Mouse (Mus musculus): Measurements from ENCODE around the gene Pigk. TPM values are rescaled to one million over a fixed set of nuclear protein-coding genes. Genes with fewer than 3 reads are reported as not detected.
A peak's percentile ranks its signal among the peaks of the same experiment; 100 is the strongest.

Pigk gene
- polyA plus RNA-seq, 1 experiment from 2014 or later, result 37.1 TPM

DNA sequence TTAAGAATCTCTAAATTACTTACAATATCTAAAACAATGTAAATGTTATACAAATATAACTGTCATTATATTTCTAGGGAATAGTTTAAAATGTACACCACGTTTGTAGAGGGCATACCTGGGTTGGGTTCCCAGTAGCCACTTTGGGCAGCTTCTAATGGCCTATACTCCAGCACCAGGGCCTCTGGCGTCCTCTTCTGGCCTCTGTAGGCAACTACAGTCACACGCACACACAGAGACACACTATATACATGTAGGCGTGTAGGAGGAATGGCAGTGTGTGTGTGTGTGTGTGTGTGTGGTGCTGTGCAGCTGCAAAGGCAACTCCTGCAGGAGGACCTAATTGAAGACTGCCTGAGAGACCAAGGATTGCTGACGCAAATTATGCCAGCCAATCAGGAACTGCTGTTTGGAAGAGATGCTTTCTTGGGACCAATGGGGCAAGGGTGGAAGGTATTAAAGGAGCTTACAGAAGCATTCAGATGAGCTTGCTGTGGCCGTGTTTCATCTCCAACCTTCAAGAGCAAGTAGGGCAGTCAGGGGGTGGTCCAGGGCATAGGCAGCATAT, 161.9 kb downstream of the Pigk start:
- 75% methylated on average over 6 of the region's 6 CpGs for WGBS

DNA sequence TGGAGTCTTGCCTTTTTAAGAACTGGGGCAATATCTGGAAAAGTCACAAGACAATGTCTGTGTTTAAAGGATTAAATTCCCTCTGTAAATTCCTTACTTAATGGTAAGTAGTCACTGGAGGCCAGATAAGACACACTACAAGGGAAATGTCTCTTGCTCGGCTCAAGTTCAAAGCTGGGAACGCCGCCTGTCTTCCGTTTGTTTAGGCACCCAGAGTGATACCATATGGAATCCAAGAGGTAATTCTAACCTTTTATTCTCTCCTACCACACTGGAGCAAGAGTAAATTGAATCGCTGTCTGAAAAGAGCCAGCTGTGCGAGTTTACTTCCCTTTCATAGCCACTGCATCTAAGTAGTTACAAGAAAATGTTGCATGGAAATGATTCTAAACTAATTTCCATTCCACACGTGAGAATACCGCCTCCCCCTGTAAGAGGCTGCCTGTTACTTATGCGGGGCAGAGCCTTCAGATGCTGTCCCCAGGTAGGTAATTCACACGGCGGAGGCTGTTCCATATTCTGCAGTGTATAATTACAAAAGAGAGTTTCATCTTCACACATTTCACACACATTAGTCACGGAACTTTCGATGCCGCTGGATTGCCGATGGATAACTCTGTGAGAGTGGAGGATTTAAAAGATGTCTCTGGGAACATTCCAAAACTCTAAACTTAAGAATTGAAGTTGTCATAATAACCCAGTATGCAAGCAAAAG, 166.4 kb downstream of the Pigk start:
- Histone ChIP-seq H3K4me2 (0 out of 2 replicates have a peak overlapping the region, but pooled peaks have one; percentile 3), H3K9me3 (no peaks in the 10 kb centered on the region), H3K4me3 (no peak overlapping the region), H3K27me3 (replicated peaks) (no peaks in the 10 kb centered on the region), H3K4me1 (peaks cover 22% of the 10 kb centered on the region), H3K9ac (no peak overlapping the region), H3K36me3 (no peaks in the 10 kb centered on the region), H3K27ac (replicated peaks) (no peak overlapping the region)
- 58% methylated on average over 15 of the region's 15 CpGs for WGBS
- ATAC-seq (ENCODE audit: extremely low read depth, insufficient number of reproducible peaks, low FRiP score, low TSS enrichment), result no peak

More for the DNA sequence above, 161.9 kb downstream of the Pigk start:
- ATAC-seq (ENCODE audit: extremely low read depth, insufficient number of reproducible peaks, low FRiP score, low TSS enrichment), result no peak
- Histone ChIP-seq H3K9ac (no peak overlapping the region), H3K36me3 (no peaks in the 10 kb centered on the region), H3K4me2 (no peak overlapping the region), H3K4me1 (no peaks in the 10 kb centered on the region; the same call in 1 of the 2 replicates), H3K27ac (replicated peaks) (no peak overlapping the region), H3K4me3 (no peak overlapping the region), H3K27me3 (replicated peaks) (no peaks in the 10 kb centered on the region), H3K9me3 (no peaks in the 10 kb centered on the region)

DNA sequence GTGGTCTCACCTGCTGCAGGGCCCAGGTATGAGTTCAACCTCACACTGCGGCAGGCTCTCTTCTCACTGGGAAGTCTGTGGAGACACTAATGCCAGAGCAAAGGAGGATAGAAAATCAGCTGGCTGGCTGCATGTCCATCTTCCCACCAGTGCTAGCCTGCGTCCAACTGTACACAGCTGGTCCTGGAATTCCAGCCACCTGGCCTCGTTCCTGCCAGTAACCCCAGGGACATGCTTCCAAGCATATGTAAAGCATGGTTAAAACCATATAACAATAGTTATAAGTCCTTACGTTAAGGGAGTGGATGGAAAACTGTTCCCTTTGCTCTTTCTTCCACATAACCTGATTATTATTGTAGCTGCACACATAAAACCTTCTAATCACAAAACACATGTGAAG, 167.8 kb downstream of the Pigk start:
- no peaks in the 10 kb centered on the region for H3K27me3 ChIP-seq (replicated peaks)
- H3K36me3 ChIP-seq, result no peaks in the 10 kb centered on the region
- no peak overlapping the region for H3K4me3 ChIP-seq
- peaks cover 24% of the 10 kb centered on the region for H3K4me1 ChIP-seq
- no peak overlapping the region for H3K27ac ChIP-seq (replicated peaks)
- 76% methylated on average over 4 of the region's 4 CpGs for WGBS
- H3K4me2 ChIP-seq, result no peak overlapping the region
- no peak overlapping the region for H3K9ac ChIP-seq
- no peak for ATAC-seq (ENCODE audit: extremely low read depth, insufficient number of reproducible peaks, low FRiP score, low TSS enrichment)
- no peaks in the 10 kb centered on the region for H3K9me3 ChIP-seq

DNA sequence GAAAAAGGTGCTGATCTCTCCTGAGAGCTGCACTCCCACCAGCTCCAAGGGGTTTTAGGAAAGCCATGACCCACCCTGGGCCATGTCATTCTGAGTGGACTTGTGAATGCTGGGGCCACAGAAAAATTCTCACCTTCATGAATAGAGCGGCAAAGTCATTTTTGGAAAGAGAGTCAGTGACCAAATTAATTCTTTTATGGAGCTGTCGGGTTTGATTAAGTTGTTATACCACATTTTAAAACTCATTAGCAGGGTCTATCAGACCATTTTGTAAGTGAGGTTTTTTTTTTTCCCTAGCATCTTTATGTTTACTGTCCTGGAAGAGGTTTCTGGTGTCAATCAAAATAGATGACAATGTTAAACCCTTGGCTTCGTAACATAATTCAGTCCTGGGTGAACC, 169.7 kb downstream of the Pigk start:
- WGBS, result 70% methylated on average over 3 of the region's 3 CpGs
- Histone ChIP-seq H3K9ac (no peak overlapping the region), H3K27me3 (replicated peaks) (no peaks in the 10 kb centered on the region), H3K27ac (replicated peaks) (no peak overlapping the region), H3K36me3 (no peaks in the 10 kb centered on the region), H3K4me2 (no peak overlapping the region), H3K9me3 (no peaks in the 10 kb centered on the region), H3K4me1 (peaks cover 24% of the 10 kb centered on the region), H3K4me3 (no peak overlapping the region)
- no peak for ATAC-seq (ENCODE audit: extremely low read depth, insufficient number of reproducible peaks, low FRiP score, low TSS enrichment)

DNA sequence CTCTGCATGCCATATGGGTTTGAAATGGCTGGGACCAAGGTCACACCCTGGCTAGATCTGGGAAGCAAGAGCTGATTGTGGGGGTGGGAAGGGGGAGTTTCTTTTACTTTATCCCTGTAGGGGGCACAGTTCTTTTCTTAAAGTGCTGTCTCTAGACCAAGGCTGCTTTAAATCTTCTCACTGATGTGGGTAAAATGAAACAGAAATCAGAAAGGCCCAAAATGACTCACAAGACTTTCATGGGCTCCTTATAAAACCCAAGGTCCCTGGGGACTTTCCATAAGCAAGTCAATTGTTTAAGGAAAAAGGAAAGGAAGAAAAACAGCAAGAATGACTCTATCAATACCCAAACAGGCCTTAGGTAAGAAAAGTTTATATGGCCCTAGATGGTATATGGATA, 172.8 kb downstream of the Pigk start:
- H3K27ac ChIP-seq (replicated peaks), result no peak overlapping the region
- peaks cover 20% of the 10 kb centered on the region for H3K4me1 ChIP-seq
- H3K9ac ChIP-seq, result no peak overlapping the region
- ATAC-seq (ENCODE audit: extremely low read depth, insufficient number of reproducible peaks, low FRiP score, low TSS enrichment), result no peak
- H3K27me3 ChIP-seq (replicated peaks), result no peaks in the 10 kb centered on the region
- H3K4me2 ChIP-seq, result no peak overlapping the region
- H3K9me3 ChIP-seq, result no peaks in the 10 kb centered on the region
- no peak overlapping the region for H3K4me3 ChIP-seq
- H3K36me3 ChIP-seq, result no peaks in the 10 kb centered on the region

DNA sequence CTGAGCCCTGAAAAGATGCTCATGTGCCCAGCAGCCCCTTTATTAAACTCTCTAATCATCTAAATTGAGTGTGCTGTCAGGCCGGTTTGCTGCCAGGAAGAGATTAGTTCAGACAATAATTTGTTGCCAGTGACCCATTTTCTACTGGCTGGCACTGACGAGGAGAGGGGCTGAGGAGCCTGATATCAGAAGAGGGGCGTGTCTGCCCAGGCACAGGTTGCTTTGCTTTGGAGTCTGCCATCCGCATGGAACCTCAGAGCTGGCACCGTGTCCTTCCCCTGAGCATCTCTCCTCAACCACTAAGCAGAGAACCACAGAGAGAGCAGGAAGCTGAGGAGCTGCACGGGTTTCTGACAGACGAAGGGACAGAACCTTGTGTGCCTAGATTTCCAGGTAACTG, 174.2 kb downstream of the Pigk start:
- Histone ChIP-seq H3K4me2 (no peak overlapping the region), H3K27me3 (replicated peaks) (no peaks in the 10 kb centered on the region), H3K4me3 (no peak overlapping the region), H3K9ac (no peak overlapping the region), H3K27ac (replicated peaks) (no peak overlapping the region), H3K36me3 (no peaks in the 10 kb centered on the region), H3K4me1 (peaks cover 20% of the 10 kb centered on the region), H3K9me3 (no peaks in the 10 kb centered on the region)
- 64% methylated on average over 7 of the region's 7 CpGs for WGBS
- ATAC-seq (ENCODE audit: extremely low read depth, insufficient number of reproducible peaks, low FRiP score, low TSS enrichment), result no peak

DNA sequence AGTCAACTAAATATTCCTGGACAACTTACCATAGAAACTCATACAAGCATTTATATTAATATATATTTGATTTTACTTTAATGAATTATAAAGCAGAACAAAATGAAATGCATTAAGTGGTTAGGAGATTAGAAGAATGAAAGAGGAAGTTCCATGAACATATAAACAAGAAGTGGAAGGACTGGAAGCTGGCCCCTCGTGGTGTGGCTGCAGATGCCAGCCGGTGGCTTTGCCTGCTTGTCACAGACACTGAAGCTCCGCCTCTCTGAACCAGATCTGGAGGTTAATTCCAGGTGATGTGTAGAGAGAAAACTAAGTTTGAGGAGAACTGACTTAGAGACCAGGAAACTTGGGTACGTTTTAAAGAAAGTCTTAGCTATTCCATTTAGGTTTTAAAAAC, 181.0 kb downstream of the Pigk start:
- no peak for ATAC-seq (ENCODE audit: extremely low read depth, insufficient number of reproducible peaks, low FRiP score, low TSS enrichment)
- Histone ChIP-seq H3K9me3 (no peaks in the 10 kb centered on the region), H3K36me3 (no peaks in the 10 kb centered on the region), H3K27me3 (replicated peaks) (no peaks in the 10 kb centered on the region), H3K27ac (replicated peaks) (no peak overlapping the region), H3K4me2 (no peak overlapping the region), H3K4me1 (no peaks in the 10 kb centered on the region), H3K9ac (no peak overlapping the region), H3K4me3 (no peak overlapping the region)
- 47% methylated on average over 4 of the region's 4 CpGs for WGBS

DNA sequence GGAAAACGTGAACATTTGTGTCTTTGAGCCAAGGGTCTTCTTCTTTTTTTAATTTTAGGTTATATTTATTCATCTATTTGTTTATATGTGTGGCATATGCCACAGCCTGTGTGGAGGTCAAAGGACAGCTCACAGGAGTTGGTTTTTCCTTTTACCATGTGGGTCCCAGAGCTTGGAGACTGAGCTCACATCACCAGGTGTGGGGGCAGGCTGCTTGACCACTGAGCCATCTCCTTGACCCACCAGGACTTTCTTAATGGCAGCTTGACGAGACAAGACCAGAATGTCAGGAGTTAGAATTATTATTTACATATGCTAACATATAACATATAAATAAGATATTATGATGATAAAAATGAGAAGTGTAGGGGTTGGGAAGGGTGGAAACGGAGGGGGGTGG, 182.2 kb downstream of the Pigk start:
- no peak for ATAC-seq (ENCODE audit: extremely low read depth, insufficient number of reproducible peaks, low FRiP score, low TSS enrichment)
- Histone ChIP-seq H3K36me3 (no peaks in the 10 kb centered on the region), H3K27me3 (replicated peaks) (no peaks in the 10 kb centered on the region), H3K4me2 (no peak overlapping the region), H3K27ac (replicated peaks) (no peak overlapping the region), H3K4me1 (no peaks in the 10 kb centered on the region), H3K4me3 (no peak overlapping the region), H3K9me3 (no peaks in the 10 kb centered on the region), H3K9ac (no peak overlapping the region)
- 63% methylated on average over 3 of the region's 3 CpGs for WGBS

DNA sequence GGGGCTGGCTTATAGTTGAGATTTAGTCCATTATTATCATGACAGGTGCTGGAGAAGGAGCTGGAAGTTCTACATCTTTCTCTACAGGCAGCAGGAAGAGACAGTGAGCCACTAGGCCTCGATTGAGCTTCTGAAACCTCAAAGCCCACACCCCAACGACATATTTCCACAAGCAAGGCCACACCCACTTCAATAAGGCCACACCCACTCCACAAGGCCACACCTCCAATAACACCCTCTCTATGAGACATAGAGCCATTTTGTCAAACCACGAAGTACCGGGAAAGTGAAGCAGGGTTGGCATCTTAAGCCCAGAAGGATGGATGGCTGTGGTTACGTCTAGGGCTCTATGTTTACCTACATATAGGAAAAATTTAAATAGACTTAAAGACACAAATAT, 183.3 kb downstream of the Pigk start:
- Histone ChIP-seq H3K4me2 (no peak overlapping the region), H3K4me1 (no peaks in the 10 kb centered on the region), H3K27ac (replicated peaks) (no peak overlapping the region), H3K27me3 (replicated peaks) (no peaks in the 10 kb centered on the region), H3K9me3 (no peaks in the 10 kb centered on the region), H3K36me3 (no peaks in the 10 kb centered on the region), H3K4me3 (no peak overlapping the region), H3K9ac (no peak overlapping the region)
- 75% methylated on average over 5 of the region's 5 CpGs for WGBS
- ATAC-seq (ENCODE audit: extremely low read depth, insufficient number of reproducible peaks, low FRiP score, low TSS enrichment), result no peak

DNA sequence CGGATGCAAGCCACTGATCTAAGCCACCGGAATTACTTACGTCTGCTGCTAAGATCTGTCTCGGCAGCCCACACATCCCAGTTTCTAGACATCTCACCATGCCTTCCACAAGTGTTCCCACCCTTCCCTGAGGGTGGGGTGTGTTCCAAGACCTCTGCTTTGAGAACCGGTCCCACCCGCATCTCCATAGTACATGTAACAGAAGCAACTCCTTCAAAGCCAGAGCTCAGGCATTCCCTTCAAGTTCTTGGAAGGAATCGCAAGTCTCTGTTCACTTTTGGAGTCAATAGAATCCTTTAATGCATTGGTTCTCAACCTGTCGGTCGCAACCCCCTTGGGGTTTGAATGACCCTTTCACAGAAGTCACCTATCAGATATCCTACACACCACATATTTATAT, 185.0 kb downstream of the Pigk start:
- no peak for ATAC-seq (ENCODE audit: extremely low read depth, insufficient number of reproducible peaks, low FRiP score, low TSS enrichment)
- Histone ChIP-seq H3K27me3 (replicated peaks) (no peaks in the 10 kb centered on the region), H3K4me2 (no peak overlapping the region), H3K9me3 (no peaks in the 10 kb centered on the region), H3K27ac (replicated peaks) (no peak overlapping the region), H3K9ac (no peak overlapping the region), H3K36me3 (no peaks in the 10 kb centered on the region), H3K4me1 (no peaks in the 10 kb centered on the region), H3K4me3 (no peak overlapping the region)
- 88% methylated on average over 9 of the region's 9 CpGs for WGBS

DNA sequence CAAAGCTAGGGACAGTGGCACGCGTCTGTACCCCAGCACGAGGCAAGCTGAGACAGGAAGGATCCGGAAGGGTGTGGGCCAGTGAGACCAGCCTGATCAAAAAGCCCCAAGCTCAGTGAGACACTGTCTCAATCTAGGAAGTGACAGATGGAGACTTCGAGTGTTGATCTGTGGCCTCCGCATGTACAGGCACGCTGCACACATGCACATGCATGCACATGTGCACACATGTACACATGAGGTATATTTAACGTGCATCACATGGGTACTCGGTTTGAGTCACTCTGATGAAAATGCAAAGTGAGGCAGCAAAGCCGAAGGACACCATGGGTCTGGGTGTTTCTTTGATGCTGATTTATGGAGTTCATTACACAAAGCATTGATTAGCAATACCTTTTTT, 191.1 kb downstream of the Pigk start:
- no peak overlapping the region for H3K27ac ChIP-seq (replicated peaks)
- no peak for ATAC-seq (ENCODE audit: extremely low read depth, insufficient number of reproducible peaks, low FRiP score, low TSS enrichment)
- WGBS, result 85% methylated on average over 10 of the region's 10 CpGs

DNA sequence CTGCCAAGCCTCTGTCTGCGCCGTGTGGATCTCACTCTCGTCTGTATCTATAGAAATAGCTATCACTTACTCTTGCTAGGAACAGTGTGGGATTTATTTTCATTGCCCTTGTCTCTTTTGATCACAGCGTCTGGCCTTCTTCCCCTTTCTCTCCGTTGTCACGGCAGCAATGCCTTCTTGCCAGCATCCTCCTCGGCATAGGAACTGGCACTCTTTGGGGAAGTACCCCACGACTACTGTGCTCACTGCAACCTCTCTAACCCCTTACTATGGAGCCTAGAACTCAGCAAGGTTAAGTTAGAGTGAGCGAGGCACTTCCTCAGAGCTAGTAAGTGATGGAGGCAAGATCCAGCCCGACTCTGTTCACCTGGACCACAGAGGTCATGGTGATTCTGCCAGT, 191.9 kb downstream of the Pigk start:
- ATAC-seq (ENCODE audit: extremely low read depth, insufficient number of reproducible peaks, low FRiP score, low TSS enrichment), result no peak
- 64% methylated on average over 10 of the region's 10 CpGs for WGBS
- no peaks in the 10 kb centered on the region; the same call in 1 of the 2 replicates for H3K4me1 ChIP-seq

More for the DNA sequence above, 191.1 kb downstream of the Pigk start:
- H3K9ac ChIP-seq, result no peak overlapping the region
- H3K4me2 ChIP-seq, result no peak overlapping the region
- no peaks in the 10 kb centered on the region for H3K36me3 ChIP-seq
- H3K4me1 ChIP-seq, result no peaks in the 10 kb centered on the region; the same call in 1 of the 2 replicates
- H3K9me3 ChIP-seq, result no peaks in the 10 kb centered on the region
- H3K4me3 ChIP-seq, result no peak overlapping the region
- H3K27me3 ChIP-seq (replicated peaks), result no peaks in the 10 kb centered on the region

More for the DNA sequence above, 191.9 kb downstream of the Pigk start:
- no peak overlapping the region for H3K4me3 ChIP-seq
- no peak overlapping the region for H3K27ac ChIP-seq (replicated peaks)
- no peaks in the 10 kb centered on the region for H3K36me3 ChIP-seq
- no peaks in the 10 kb centered on the region for H3K9me3 ChIP-seq
- no peak overlapping the region for H3K4me2 ChIP-seq
- no peak overlapping the region for H3K9ac ChIP-seq
- H3K27me3 ChIP-seq (replicated peaks), result no peaks in the 10 kb centered on the region

All from heart, embryonic 13.5 days (tissue).